Mouse (Mus musculus): ENCODE results near the gene Vps45.

DNA sequence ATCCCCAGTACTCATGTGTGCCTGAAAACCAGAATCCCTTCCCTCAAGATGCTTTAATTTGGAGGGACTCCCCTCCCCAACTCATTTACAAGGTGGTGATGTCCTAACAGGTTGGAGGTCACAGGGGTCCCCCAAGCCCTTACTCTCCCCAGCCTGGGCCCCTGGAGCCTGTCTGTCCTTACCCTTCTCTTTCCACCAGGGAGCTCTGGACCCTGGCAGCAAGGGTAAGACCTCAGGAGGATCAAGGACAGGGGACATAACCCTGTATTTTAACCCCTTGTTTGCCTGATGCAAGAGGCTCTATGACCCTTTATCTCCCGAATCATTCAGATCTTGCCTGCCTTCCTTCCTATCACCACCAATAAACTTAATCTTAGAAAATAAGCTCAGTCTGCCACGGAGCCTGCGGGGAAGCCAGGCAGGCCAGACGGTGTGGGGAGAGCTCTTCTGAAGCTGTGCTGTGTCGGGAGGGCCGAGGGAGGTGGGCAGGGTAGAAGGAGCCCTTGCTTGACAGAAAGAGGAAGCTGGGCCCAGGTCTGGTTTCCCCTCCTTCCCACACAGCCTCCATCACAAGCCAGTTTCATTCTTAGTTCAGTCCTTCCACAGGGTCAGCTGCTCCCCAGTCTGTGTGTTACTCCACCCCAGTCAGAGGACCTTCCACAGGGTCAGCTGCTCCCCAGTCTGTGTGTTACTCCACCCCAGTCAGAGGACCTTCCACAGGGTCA, 70.7 kb downstream of the Vps45 start:
- TF ChIP-seq CTCF (IDR thresholded peaks at IDR 0.05; ENCODE audit: low read depth) (no peak), EP300 (IDR thresholded peaks at IDR 0.05; ENCODE audit: low read depth) (no peak)
